Mouse (Mus musculus) small intestine, adult 2 months (tissue): ENCODE results near the gene Pax8. TPM values are rescaled to one million over a fixed set of nuclear protein-coding genes. Genes with fewer than 3 reads are reported as not detected.

ENCODE experiments used
- H3K27ac ChIP-seq: fragments of 200-500 bp; 2 replicates; pipeline ENCODE4 v1.5.1; 2012; ENCODE audit warnings: low read depth, low read length, control low read depth, inconsistent platforms; ENCODE audit not compliant: insufficient read depth
- H3K27me3 ChIP-seq: fragments of 200-500 bp; 2 replicates; pipeline ENCODE4 v1.6.1; 2012; ENCODE audit warnings: mild to moderate bottlenecking, moderate library complexity, low read length, inconsistent platforms; ENCODE audit not compliant: control insufficient read depth, insufficient read depth
- H3K36me3 ChIP-seq: fragments of 200-500 bp; 2 replicates; pipeline ENCODE4 v1.6.1; 2012; ENCODE audit warnings: mild to moderate bottlenecking, low read length, control low read depth, inconsistent platforms; ENCODE audit not compliant: control insufficient read depth, insufficient read depth
- H3K4me1 ChIP-seq: fragments of 200-500 bp; 2 replicates; pipeline ENCODE4 v1.6.1; 2012; ENCODE audit warnings: low read length, inconsistent platforms, mixed read lengths; ENCODE audit not compliant: control insufficient read depth, insufficient read depth, insufficient read length
- H3K4me3 ChIP-seq: fragments of 200-500 bp; 2 replicates; pipeline ENCODE4 v1.5.1; 2012; ENCODE audit warnings: low read depth, mild to moderate bottlenecking, control low read depth, inconsistent platforms, low read length, moderate library complexity
- CTCF ChIP-seq: fragments of 200-500 bp; IDR thresholded peaks from 2 replicates; pipeline ENCODE4 v1.5.1; 2012; ENCODE audit warnings: low read depth, mild to moderate bottlenecking, control low read depth, inconsistent platforms, low read length, moderate library complexity, mixed read lengths; ENCODE audit not compliant: insufficient replicate concordance, insufficient read length; ENCODE audit errors: extremely low read depth
- POLR2A ChIP-seq: fragments of 200-500 bp; IDR thresholded peaks from 2 replicates; pipeline ENCODE4 v1.6.1; 2012; ENCODE audit warnings: low read depth, mild to moderate bottlenecking, control low read depth, inconsistent platforms, low read length, moderate library complexity
- WGBS: fragments of 180-500 bp; shearing (Covaris S2); methylation state at CpG from one replicate; pipeline ENCODE4 v1.1.7; 2018; 5-methylcytosine and 5-hydroxymethylcytosine counted together
- polyA plus RNA-seq: library from polyadenylated mRNA; depleted of rRNA; stranded (reverse); fragments of >200 nt; gene quantifications from 2 replicates; pipeline ENCODE4 v1.2.3, GENCODE M21; 2012

The Pax8 gene
- polyA plus RNA-seq, 1 experiment, result 10.4 TPM

GRCm38 (mm10) chr2:24429806-24430205 lies 45.6 kb downstream of the Pax8 start:
- H3K27ac ChIP-seq, result no peak overlapping the region
- 80% methylated on average over 4 of the region's 4 CpGs for WGBS
- H3K4me3 ChIP-seq, result no peak overlapping the region
- TF ChIP-seq CTCF, result no peak
- no peaks in the 10 kb centered on the region; the same call in 1 of the 2 replicates for H3K4me1 ChIP-seq
- H3K27me3 ChIP-seq, result no peaks in the 10 kb centered on the region
- no peaks in the 10 kb centered on the region for H3K36me3 ChIP-seq

GRCm38 (mm10) chr2:24427866-24428675 lies 47.3 kb downstream of the Pax8 start:
- no peaks in the 10 kb centered on the region for H3K27me3 ChIP-seq
- H3K4me3 ChIP-seq, result no peak overlapping the region
- no peaks in the 10 kb centered on the region for H3K36me3 ChIP-seq

GRCm38 (mm10) chr2:24425630-24426029 lies 49.8 kb downstream of the Pax8 start:
- WGBS, result 78% methylated on average over 2 of the region's 2 CpGs
- Histone ChIP-seq H3K4me1 (peaks cover 17% of the 10 kb centered on the region), H3K4me3 (no peak overlapping the region), H3K36me3 (peaks cover 2% of the 10 kb centered on the region; the same call in 1 of the 2 replicates), H3K27ac (no peak overlapping the region), H3K27me3 (no peaks in the 10 kb centered on the region)
- TF ChIP-seq CTCF, result no peak
- no peak for TF ChIP-seq POLR2A

More at GRCm38 (mm10) chr2:24427866-24428675, 47.3 kb downstream of the Pax8 start:
- WGBS, result 77% methylated on average over 12 of the region's 12 CpGs
- Histone ChIP-seq H3K4me1 (peaks cover 4% of the 10 kb centered on the region; the same call in 1 of the 2 replicates), H3K27ac (no peak overlapping the region)
- no peak for TF ChIP-seq POLR2A
- no peak for TF ChIP-seq CTCF

- H3K27ac ChIP-seq, result peak overlapping the region; percentile 98
- H3K36me3 ChIP-seq, result peaks cover 2% of the 10 kb centered on the region; the same call in 1 of the 2 replicates
- TF ChIP-seq POLR2A (peak; percentile 33; the same call in 1 of the 2 replicates), CTCF (no peak; the same call in 1 of the 2 replicates)
- WGBS, result 18% methylated on average over 3 of the region's 3 CpGs
- no peaks in the 10 kb centered on the region for H3K27me3 ChIP-seq
- H3K4me1 ChIP-seq, result peaks cover 18% of the 10 kb centered on the region
- H3K4me3 ChIP-seq, result no peak overlapping the region
Observed at GRCm38 (mm10) chr2:24422815-24423214, 52.6 kb downstream of the Pax8 start.

GRCm38 (mm10) chr2:24421211-24421863 lies 54.1 kb downstream of the Pax8 start:
- H3K36me3 ChIP-seq, result peaks cover 2% of the 10 kb centered on the region; the same call in 1 of the 2 replicates
- peak overlapping the region; percentile 98 for H3K27ac ChIP-seq
- H3K27me3 ChIP-seq, result no peaks in the 10 kb centered on the region
- H3K4me1 ChIP-seq, result peaks cover 27% of the 10 kb centered on the region
- no peak for TF ChIP-seq POLR2A
- TF ChIP-seq CTCF, result no peak
- WGBS, result 51% methylated on average over 6 of the region's 6 CpGs
- no peak overlapping the region for H3K4me3 ChIP-seq

- Histone ChIP-seq H3K27me3 (no peaks in the 10 kb centered on the region), H3K4me1 (peaks cover 27% of the 10 kb centered on the region), H3K36me3 (peaks cover 2% of the 10 kb centered on the region; the same call in 1 of the 2 replicates), H3K27ac (no peak overlapping the region), H3K4me3 (no peak overlapping the region)
- TF ChIP-seq CTCF, result no peak
- no peak for TF ChIP-seq POLR2A
- 90% methylated on average over 4 of the region's 4 CpGs for WGBS
Observed at GRCm38 (mm10) chr2:24417564-24417963, 57.8 kb downstream of the Pax8 start.

GRCm38 (mm10) chr2:24417106-24417505 lies 58.3 kb downstream of the Pax8 start:
- Histone ChIP-seq H3K4me3 (no peak overlapping the region), H3K4me1 (peaks cover 26% of the 10 kb centered on the region), H3K36me3 (peaks cover 2% of the 10 kb centered on the region; the same call in 1 of the 2 replicates), H3K27me3 (no peaks in the 10 kb centered on the region), H3K27ac (no peak overlapping the region; the same call in 1 of the 2 replicates)
- 6% methylated on average over 2 of the region's 2 CpGs for WGBS
- TF ChIP-seq CTCF, result no peak
- no peak for TF ChIP-seq POLR2A
